Mouse (Mus musculus) forebrain, postnatal 0 days (tissue): ENCODE results near the gene Atxn1. TPM values are rescaled to one million over a fixed set of nuclear protein-coding genes. Genes with fewer than 3 reads are reported as not detected.

Source experiments
- ATAC-seq: fragments of 200-750 bp; cut with Nextera tagmentation; 2 replicates; pipeline ENCODE4 v1.8.0; 2017; ENCODE audit warnings: mild to moderate bottlenecking, moderate library complexity
- DNase-seq: peaks from one replicate; pipeline ENCODE4 v3.0.0-alpha.2; 2015
- H3K27ac ChIP-seq: fragments of 300-500 bp; sonication (generic); 2 replicates; pipeline ENCODE4 v1.5.1; 2014; ENCODE audit warnings: low read depth, mild to moderate bottlenecking, antibody characterized with exemption, low read length, moderate library complexity, mixed read lengths
- H3K27me3 ChIP-seq: fragments of 300-500 bp; sonication (generic); 2 replicates; pipeline ENCODE4 v1.6.1; 2014; ENCODE audit warnings: mild to moderate bottlenecking, low read length, mixed read lengths; ENCODE audit not compliant: insufficient read depth
- H3K36me3 ChIP-seq: fragments of 300-500 bp; sonication (generic); 2 replicates; pipeline ENCODE4 v1.6.1; 2014; ENCODE audit warnings: mild to moderate bottlenecking, moderate library complexity; ENCODE audit not compliant: insufficient read depth
- H3K4me1 ChIP-seq: fragments of 300-500 bp; sonication (generic); 2 replicates; pipeline ENCODE4 v1.6.1; 2014; ENCODE audit warnings: antibody characterized with exemption; ENCODE audit not compliant: insufficient read depth
- H3K4me2 ChIP-seq: fragments of 300-500 bp; sonication (generic); 2 replicates; pipeline ENCODE4 v1.6.1; 2014; ENCODE audit warnings: low read depth, mild to moderate bottlenecking, moderate library complexity
- H3K4me3 ChIP-seq: fragments of 300-500 bp; sonication (generic); 2 replicates; pipeline ENCODE4 v1.5.1; 2014; ENCODE audit warnings: low read depth, low read length, mixed read lengths
- H3K9ac ChIP-seq: fragments of 300-500 bp; sonication (generic); 2 replicates; pipeline ENCODE4 v1.6.1; 2014; ENCODE audit warnings: mild to moderate bottlenecking
- H3K9me3 ChIP-seq: fragments of 300-500 bp; sonication (generic); 2 replicates; pipeline ENCODE4 v1.6.1; 2016; ENCODE audit warnings: low read length
- CTCF ChIP-seq: sonication (generic); IDR thresholded peaks from 2 replicates; pipeline ENCODE4 v1.5.1; 2016; ENCODE audit warnings: antibody characterized with exemption, control low read depth, low read depth
- WGBS: fragments of 180-500 bp; shearing (Covaris S2); extraction: QIAGEN DNeasy Blood & Tissue Kit; methylation state at CpG from one replicate; pipeline ENCODE4 v1.1.7; 2014; 5-methylcytosine and 5-hydroxymethylcytosine counted together
- polyA plus RNA-seq: library from polyadenylated mRNA; unstranded; fragments of >200 nt; fragmentation: Nextera tagmentation; extraction: Ambion mirVana; gene quantifications from 2 replicates; pipeline ENCODE4 v1.2.1, GENCODE M21; 2015
- total RNA-seq: library from RNA; depleted of rRNA; stranded (reverse); fragments of >200 nt; gene quantifications from 2 replicates; pipeline ENCODE4 v1.2.3, GENCODE M21; 2014

The Atxn1 gene
- total and polyA plus RNA-seq, 2 experiments from 2014 or later: 13.0 to 32.3 TPM

DNA sequence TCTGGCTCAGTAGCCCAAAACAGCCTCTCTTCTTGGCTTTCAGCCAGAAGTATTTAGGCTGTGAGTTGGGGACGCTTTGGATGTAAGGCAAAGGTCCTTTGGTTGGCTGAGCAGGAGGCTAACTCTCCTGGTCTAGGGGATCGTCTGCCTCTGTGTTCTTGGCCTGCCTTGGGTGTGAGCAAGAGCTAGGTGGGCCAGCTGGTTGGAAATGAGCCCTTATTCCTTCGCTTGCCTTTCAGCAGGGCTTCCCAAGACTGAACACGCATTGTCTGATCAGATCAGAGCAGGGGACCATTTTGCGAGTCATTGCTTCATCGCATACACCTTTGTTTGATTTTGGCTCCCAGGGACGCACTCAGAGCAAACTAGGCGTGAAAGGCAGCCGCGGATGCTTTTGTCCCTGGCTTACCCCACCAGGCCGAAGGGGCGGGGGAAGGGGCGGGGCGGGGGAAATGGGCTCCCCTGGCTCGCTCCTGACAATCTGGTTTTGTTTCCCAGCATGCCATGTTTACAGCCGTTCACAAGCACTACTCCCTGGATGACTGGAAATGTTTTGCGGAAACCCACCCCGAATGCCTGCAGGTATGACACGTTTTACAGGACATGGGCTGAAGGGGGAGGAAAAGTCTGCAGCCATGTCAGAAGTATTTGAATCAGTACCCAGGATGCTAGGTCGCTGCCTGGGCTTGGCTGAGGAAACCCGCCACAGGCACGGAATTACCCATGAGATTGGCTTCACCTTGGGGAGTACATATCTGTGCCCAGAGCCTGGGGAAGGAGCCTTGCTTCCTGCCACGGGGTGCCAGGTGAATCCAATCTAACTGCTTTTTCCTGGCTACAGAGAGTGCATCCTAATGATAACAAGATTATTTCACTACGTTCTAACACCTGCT lies 448.1 kb downstream of the Atxn1 start:
- 0 out of 2 replicates have a peak, but pooled peaks cover 4% of the 10 kb centered on the region for H3K36me3 ChIP-seq
- WGBS: 5% methylated on average over 24 of the region's 24 CpGs
- no peaks in the 10 kb centered on the region for H3K9me3 ChIP-seq
- peak overlapping the region; percentile 1 for H3K4me3 ChIP-seq
- H3K27me3 ChIP-seq: no peaks in the 10 kb centered on the region
- no peak for TF ChIP-seq CTCF
- peak overlapping the region; percentile 41 for H3K9ac ChIP-seq
- ATAC-seq: peak; percentile 81
- peak; percentile 69 for DNase-seq
- peaks cover 16% of the 10 kb centered on the region for H3K4me1 ChIP-seq
- peak overlapping the region; percentile 52 for H3K4me2 ChIP-seq
- peak overlapping the region; percentile 47; the same call in 1 of the 2 replicates for H3K27ac ChIP-seq

GRCm38 (mm10) chr13:45514832-45515422 lies 449.9 kb downstream of the Atxn1 start:
- Histone ChIP-seq H3K36me3 (0 out of 2 replicates have a peak, but pooled peaks cover 1% of the 10 kb centered on the region), H3K4me1 (peaks cover 16% of the 10 kb centered on the region), H3K4me3 (no peak overlapping the region), H3K4me2 (no peak overlapping the region), H3K9me3 (no peaks in the 10 kb centered on the region), H3K27me3 (no peaks in the 10 kb centered on the region), H3K9ac (no peak overlapping the region), H3K27ac (no peak overlapping the region)
- no peak for DNase-seq
- ATAC-seq: no peak; the same call in 1 of the 2 replicates
- TF ChIP-seq CTCF: no peak
- 49% methylated on average over 8 of the region's 8 CpGs for WGBS

- 93% methylated on average over 5 of the region's 5 CpGs for WGBS
- H3K27ac ChIP-seq: no peak overlapping the region
- H3K27me3 ChIP-seq: no peaks in the 10 kb centered on the region
- DNase-seq (no peak), ATAC-seq (no peak)
- no peaks in the 10 kb centered on the region for H3K36me3 ChIP-seq
- H3K9me3 ChIP-seq: no peaks in the 10 kb centered on the region
- no peak overlapping the region for H3K4me3 ChIP-seq
- H3K9ac ChIP-seq: no peak overlapping the region
- no peak for TF ChIP-seq CTCF
- H3K4me2 ChIP-seq: no peak overlapping the region
- H3K4me1 ChIP-seq: peaks cover 16% of the 10 kb centered on the region
Observed at GRCm38 (mm10) chr13:45514115-45514514, 450.7 kb downstream of the Atxn1 start.

DNA sequence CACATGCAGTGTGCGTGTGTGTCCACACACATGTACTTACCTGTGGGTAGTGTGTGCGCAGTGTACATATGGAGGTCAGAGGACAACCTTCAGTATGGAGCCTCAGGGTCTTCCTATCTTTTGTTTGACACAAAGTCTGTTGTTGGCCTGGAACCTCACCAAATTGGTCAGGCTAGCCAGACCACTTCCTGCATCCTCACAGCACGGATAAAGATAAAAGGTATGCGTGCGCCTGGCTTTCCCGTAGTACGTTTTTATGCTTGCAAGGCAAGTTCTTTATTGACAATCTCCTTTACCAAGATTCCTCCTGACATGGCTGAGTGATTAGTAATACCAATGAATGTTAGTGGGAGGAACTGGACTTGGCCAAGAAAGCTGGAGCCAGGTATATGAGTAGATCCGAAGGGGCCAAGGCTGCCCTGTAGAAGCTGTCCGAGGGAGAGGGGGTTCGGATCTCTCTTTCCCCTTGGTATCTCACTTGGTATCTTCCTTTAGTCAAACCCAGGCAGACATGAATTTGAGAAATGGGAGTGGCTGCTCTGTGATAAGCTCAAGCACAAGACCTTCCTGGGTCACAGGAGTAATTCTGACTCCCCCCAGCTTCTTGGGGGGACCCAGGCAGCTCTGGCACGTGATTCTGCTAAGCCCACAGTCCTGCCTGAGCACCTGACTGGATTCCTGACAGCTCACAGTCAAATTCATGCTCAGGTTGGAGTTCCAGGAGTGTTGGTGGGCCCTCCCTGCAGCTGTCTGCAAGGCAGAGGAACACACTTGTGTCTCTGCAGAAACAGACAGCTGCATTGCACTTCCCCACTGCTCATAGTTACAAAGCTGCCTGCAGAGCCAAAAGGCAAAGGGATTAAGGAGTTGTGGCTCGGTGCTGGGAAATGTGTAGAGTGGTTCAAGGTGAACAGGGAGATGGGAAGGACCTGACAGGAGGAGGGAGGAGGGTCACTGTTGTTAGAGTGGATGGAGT lies 451.5 kb downstream of the Atxn1 start:
- no peak for TF ChIP-seq CTCF
- no peaks in the 10 kb centered on the region for H3K27me3 ChIP-seq
- H3K9me3 ChIP-seq: no peaks in the 10 kb centered on the region
- no peak overlapping the region for H3K27ac ChIP-seq
- DNase-seq (no peak), ATAC-seq (no peak)
- no peak overlapping the region for H3K9ac ChIP-seq
- no peaks in the 10 kb centered on the region for H3K36me3 ChIP-seq
- peaks cover 21% of the 10 kb centered on the region for H3K4me1 ChIP-seq
- H3K4me2 ChIP-seq: no peak overlapping the region
- H3K4me3 ChIP-seq: no peak overlapping the region
- 77% methylated on average over 12 of the region's 12 CpGs for WGBS

DNA sequence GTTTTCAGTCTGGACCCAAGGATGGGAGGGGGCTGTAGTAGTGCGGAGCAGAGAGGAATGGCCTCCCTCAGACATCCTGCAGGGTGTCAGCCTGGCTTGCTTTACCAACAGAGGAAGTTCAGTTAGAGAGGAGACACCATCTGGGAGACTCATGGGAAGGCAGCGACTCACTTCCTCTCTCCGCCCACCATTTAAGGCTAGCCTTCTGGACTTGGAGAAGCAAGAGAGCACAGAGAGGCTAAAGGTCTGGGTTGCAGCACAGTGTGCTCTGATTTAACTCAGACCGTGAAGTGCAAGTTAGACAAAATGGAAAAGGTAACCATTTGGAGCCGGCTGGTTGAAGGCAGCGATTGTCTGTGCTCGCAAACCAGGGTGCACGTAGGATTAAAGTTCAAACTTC lies 452.3 kb downstream of the Atxn1 start:
- H3K27me3 ChIP-seq: no peaks in the 10 kb centered on the region

DNA sequence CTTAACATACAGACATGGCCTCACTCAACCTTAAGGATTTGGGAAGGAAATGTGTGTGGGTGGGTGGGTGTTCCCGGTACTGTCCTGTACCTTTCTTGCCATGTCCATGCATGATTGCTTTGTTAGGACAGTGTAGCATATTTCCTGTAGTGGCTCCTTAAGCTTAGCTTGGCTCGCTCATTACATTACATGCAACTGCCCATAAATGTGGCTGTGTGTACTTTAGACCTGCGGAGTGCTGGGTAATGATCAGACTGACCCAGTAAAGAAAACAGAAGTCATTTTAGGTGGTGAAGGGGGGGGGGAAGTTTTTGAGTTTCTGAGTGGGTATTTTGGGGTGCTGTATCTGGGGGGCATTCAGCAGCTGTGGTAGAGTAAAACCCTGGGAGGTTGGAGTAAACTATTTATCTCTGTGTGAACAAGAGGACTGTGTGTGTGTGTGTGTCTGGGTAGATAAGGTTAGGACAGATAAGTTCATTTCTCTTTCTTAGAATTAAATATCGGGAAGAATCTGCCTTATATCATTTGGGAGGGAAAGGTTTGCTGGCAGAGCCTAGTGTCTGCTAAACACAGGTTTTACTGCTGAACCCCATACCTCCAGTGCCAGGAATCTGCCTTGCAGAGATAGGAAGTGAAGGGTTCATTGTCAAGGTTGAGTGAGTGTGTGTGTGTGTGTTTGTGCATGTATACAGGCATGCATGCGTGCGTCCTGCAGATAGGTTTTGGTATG lies 452.9 kb downstream of the Atxn1 start:
- Histone ChIP-seq H3K9ac (no peak overlapping the region), H3K36me3 (no peaks in the 10 kb centered on the region), H3K27ac (no peak overlapping the region), H3K4me1 (peaks cover 16% of the 10 kb centered on the region), H3K9me3 (no peaks in the 10 kb centered on the region), H3K4me2 (no peak overlapping the region), H3K4me3 (no peak overlapping the region), H3K27me3 (no peaks in the 10 kb centered on the region)
- WGBS: 91% methylated on average over 6 of the region's 6 CpGs
- TF ChIP-seq CTCF: no peak
- DNase-seq: no peak
- ATAC-seq: no peak

More for the DNA sequence above, 452.3 kb downstream of the Atxn1 start:
- Histone ChIP-seq H3K4me3 (no peak overlapping the region), H3K27ac (no peak overlapping the region), H3K4me2 (no peak overlapping the region), H3K9ac (no peak overlapping the region), H3K36me3 (no peaks in the 10 kb centered on the region), H3K4me1 (peaks cover 23% of the 10 kb centered on the region), H3K9me3 (no peaks in the 10 kb centered on the region)
- TF ChIP-seq CTCF: no peak
- ATAC-seq (no peak), DNase-seq (no peak)
- WGBS: 87% methylated on average over 8 of the region's 8 CpGs
